Mouse (Mus musculus): ENCODE results near the gene Sfxn3.

DNA sequence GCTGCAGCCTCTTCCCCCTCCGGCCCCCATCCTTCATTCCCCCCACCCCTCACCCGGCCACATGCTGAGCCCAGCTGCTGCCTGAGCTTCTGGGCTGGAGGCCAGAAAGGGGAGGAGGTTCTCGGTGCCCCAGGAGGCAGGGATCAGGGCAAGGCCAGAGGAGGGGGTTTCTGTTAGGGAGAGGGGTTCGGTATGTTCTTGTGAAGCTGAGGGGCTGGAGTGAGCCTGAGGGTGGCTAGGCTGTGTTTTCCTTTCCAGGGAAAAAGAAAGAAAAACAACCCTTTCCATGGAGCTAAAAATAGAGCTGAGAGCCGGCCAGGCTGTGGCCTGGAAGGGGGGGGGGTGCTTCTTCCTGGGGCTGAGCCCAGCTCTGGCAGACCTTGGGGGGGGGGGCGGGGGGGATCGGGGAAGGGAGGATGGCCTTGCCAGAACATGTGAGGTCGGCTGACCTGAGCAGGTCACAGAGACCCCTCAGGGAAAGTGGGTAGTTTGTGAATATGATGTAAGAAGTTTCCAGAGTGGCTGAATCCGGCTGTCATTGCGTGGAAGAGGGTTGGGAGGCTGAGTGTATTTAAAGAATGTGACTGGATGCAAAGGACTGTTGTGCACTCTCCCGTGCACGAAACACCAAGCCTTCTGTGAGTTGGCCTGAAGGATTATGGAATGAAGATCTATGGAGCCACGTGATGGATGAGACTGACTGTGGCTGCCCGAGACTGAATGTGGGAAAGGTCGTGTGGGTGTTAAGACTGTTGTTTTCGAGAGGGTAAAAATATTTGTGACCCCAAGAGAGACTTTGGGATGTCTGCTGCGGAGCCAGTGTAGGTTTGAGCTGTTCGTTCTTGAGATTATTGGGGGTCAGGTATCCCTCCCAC is 30.7 kb upstream of the Sfxn3 start:
- TF ChIP-seq POLR2A (IDR thresholded peaks at IDR 0.05; ENCODE audit: insufficient read length, low read depth): peak; percentile 76
- peak; percentile 97 for TF ChIP-seq USF1 (IDR thresholded peaks at IDR 0.05; ENCODE audit: low read depth)
- TF ChIP-seq MYOD1 (IDR thresholded peaks at IDR 0.05; ENCODE audit: control insufficient read depth in 1 of 3, insufficient read length in 2 of 3, low read depth in 2 of 3): peak; percentile 39 to 89 (median 63)
- peak; percentile 63 for TF ChIP-seq POLR2AphosphoS2 (IDR thresholded peaks at IDR 0.05; ENCODE audit: insufficient read length, low read depth)
- no peak for TF ChIP-seq E2F4 (IDR thresholded peaks at IDR 0.05; ENCODE audit: insufficient read depth)
- 0 out of 2 replicates have a peak, but pooled peaks have one; percentile 23 for TF ChIP-seq CEBPB (IDR thresholded peaks at IDR 0.05; ENCODE audit: insufficient read depth, poor library complexity, severe bottlenecking)
- no peak for TF ChIP-seq MAX (IDR thresholded peaks at IDR 0.05; ENCODE audit: low read depth)
